Mouse (Mus musculus) myocyte (in vitro differentiated cells): ENCODE measurements around the gene Dnajb1.

Source experiments
- CEBPB ChIP-seq: IDR thresholded peaks from 2 replicates; pipeline ENCODE4 v1.6.1; 2011; ENCODE audit warnings: mild to moderate bottlenecking, moderate library complexity; ENCODE audit not compliant: poor library complexity, insufficient read depth, severe bottlenecking
- E2F4 ChIP-seq: IDR thresholded peaks from one replicate; pipeline ENCODE4 v1.6.1; 2011; ENCODE audit warnings: mild to moderate bottlenecking, control low read depth, moderate library complexity; ENCODE audit not compliant: insufficient read depth
- MAX ChIP-seq: IDR thresholded peaks from one replicate; pipeline ENCODE4 v1.6.1; 2011; ENCODE audit warnings: low read depth, mild to moderate bottlenecking, control low read depth
- MYOD1 ChIP-seq, 3 experiments: IDR thresholded peaks; one replicate each; pipeline ENCODE4 v1.6.1; 2011; ENCODE audit warnings: control low read depth in 2 of 3, low read depth in 2 of 3, mild to moderate bottlenecking in 2 of 3, moderate library complexity in 1 of 3; ENCODE audit not compliant: insufficient read length in 2 of 3, control insufficient read depth in 1 of 3
- MYOG ChIP-seq, 3 experiments: IDR thresholded peaks; one replicate each; pipeline ENCODE4 v1.6.1; 2011; ENCODE audit warnings: control low read depth in 2 of 3, low read depth in 2 of 3, mild to moderate bottlenecking in 2 of 3; ENCODE audit not compliant: insufficient read length in 2 of 3, control insufficient read depth in 1 of 3, insufficient read depth in 1 of 3
- POLR2A ChIP-seq: IDR thresholded peaks from one replicate; pipeline ENCODE4 v1.6.1; 2011; ENCODE audit warnings: low read depth, mild to moderate bottlenecking, control low read depth, moderate library complexity; ENCODE audit not compliant: insufficient read length
- POLR2AphosphoS2 ChIP-seq: IDR thresholded peaks from one replicate; pipeline ENCODE4 v1.6.1; 2011; ENCODE audit warnings: low read depth, control low read depth; ENCODE audit not compliant: insufficient read length
- REST ChIP-seq: IDR thresholded peaks from one replicate; pipeline ENCODE4 v1.6.1; 2011; ENCODE audit warnings: mild to moderate bottlenecking, control low read depth, moderate library complexity; ENCODE audit not compliant: insufficient read depth, insufficient read length
- SRF ChIP-seq: IDR thresholded peaks from one replicate; pipeline ENCODE4 v1.6.1; 2011; ENCODE audit warnings: low read depth; ENCODE audit not compliant: control insufficient read depth, insufficient read length
- TCF12 ChIP-seq: IDR thresholded peaks from one replicate; pipeline ENCODE4 v1.6.1; 2011; ENCODE audit warnings: mild to moderate bottlenecking, control low read depth; ENCODE audit not compliant: poor library complexity, insufficient read depth, severe bottlenecking
- TCF3 ChIP-seq: IDR thresholded peaks from one replicate; pipeline ENCODE4 v1.6.1; 2011; ENCODE audit warnings: low read depth, control low read depth; ENCODE audit not compliant: insufficient read length
- USF1 ChIP-seq: IDR thresholded peaks from one replicate; pipeline ENCODE4 v1.6.1; 2011; ENCODE audit warnings: low read depth, mild to moderate bottlenecking, control low read depth, moderate library complexity

GRCm38 (mm10) chr8:83582226-83582625 lies 25.8 kb upstream of the Dnajb1 start:
- TF ChIP-seq POLR2A (no peak), E2F4 (no peak), MYOG (IDR thresholded peaks at IDR 0.05; ENCODE audit: control insufficient read depth in 1 of 3, insufficient read depth in 1 of 3, insufficient read length in 2 of 3, low read depth in 2 of 3) (no peak), SRF (no peak), USF1 (no peak), MAX (no peak), TCF12 (no peak), POLR2AphosphoS2 (no peak), CEBPB (no peak), MYOD1 (IDR thresholded peaks at IDR 0.05; ENCODE audit: control insufficient read depth in 1 of 3, insufficient read length in 2 of 3, low read depth in 2 of 3) (no peak), REST (no peak), TCF3 (no peak)
